ENCODE assay signal across 9 mouse cellular contexts in genomic region chr8:108717545-108717944, GRCm38 (mm10).
DNase-seq lines count a peak whose midpoint lies in the region; ATAC-seq and TF ChIP-seq lines count a peak whose summit lies in the region.
"Had no signal": no experiment of that assay in that cellular context is flagged by ENCODE, and none has a peak within 500 bp of the region (broad histone marks: within the 10 kb centered on the region; RNA-seq: fewer than 3 reads in every experiment).

No protein-coding gene starts in this region.

- H3K27me3 ChIP-seq in heart, embryonic 15.5 days = no peaks in the 10 kb centered on the region
- no peaks in the 10 kb centered on the region for H3K27me3 ChIP-seq in embryonic facial prominence, embryonic 13.5 days
- H3K27me3 ChIP-seq in hindbrain, embryonic 15.5 days = peaks cover 16% of the 10 kb centered on the region
- no peaks in the 10 kb centered on the region for H3K27me3 ChIP-seq in midbrain, postnatal 0 days (ENCODE audit: insufficient read depth, low read length)

- intact Hi-C loops in heart, postnatal 25 days (cut with DNase I) = loop anchor here (10.0 kb wide), 1 partner anchor 167 kb away; no protein-coding TSS in a partner anchor

- peaks cover 69% of the 10 kb centered on the region for H3K4me1 ChIP-seq in heart, embryonic 15.5 days (replicated peaks)
- H3K4me1 ChIP-seq in embryonic facial prominence, embryonic 13.5 days = peaks cover 91% of the 10 kb centered on the region
- peaks cover 66% of the 10 kb centered on the region for H3K4me1 ChIP-seq in hindbrain, embryonic 15.5 days (replicated peaks)
- no peaks in the 10 kb centered on the region for H3K4me1 ChIP-seq in midbrain, postnatal 0 days (ENCODE audit: insufficient read depth, low read length)

- TF ChIP-seq CTCF in midbrain, postnatal 0 days (IDR thresholded peaks at IDR 0.05) = no peak

- H3K9me3 ChIP-seq in heart, embryonic 15.5 days (replicated peaks) = no peaks in the 10 kb centered on the region
- no peaks in the 10 kb centered on the region for H3K9me3 ChIP-seq in embryonic facial prominence, embryonic 13.5 days
- H3K9me3 ChIP-seq in hindbrain, embryonic 15.5 days = no peaks in the 10 kb centered on the region
- H3K9me3 ChIP-seq in midbrain, postnatal 0 days (ENCODE audit: low read length) = no peaks in the 10 kb centered on the region

- no peaks in the 10 kb centered on the region for H3K36me3 ChIP-seq in heart, embryonic 15.5 days
- H3K36me3 ChIP-seq in embryonic facial prominence, embryonic 13.5 days = no peaks in the 10 kb centered on the region
- H3K36me3 ChIP-seq in hindbrain, embryonic 15.5 days = no peaks in the 10 kb centered on the region
- no peaks in the 10 kb centered on the region for H3K36me3 ChIP-seq in midbrain, postnatal 0 days (ENCODE audit: insufficient read depth, low read length)

- DNase-seq in heart, postnatal 25 days (ENCODE audit: low spot score) = no peak
- DNase-seq in midbrain, postnatal 0 days (ENCODE audit: low spot score) = no peak
- no peak for DNase-seq in layer of hippocampus, adult 11-12 months (ENCODE audit: low spot score)
- no peak for DNase-seq in gastrocnemius, postnatal 4 days (ENCODE audit: low spot score in 2 of 2)
- no peak for DNase-seq in urinary bladder, postnatal 14 days (ENCODE audit: low spot score)
- DNase-seq: cerebellum, adult 18-20 months had no signal

- no peak overlapping the region for H3K9ac ChIP-seq in heart, embryonic 15.5 days
- H3K9ac ChIP-seq in embryonic facial prominence, embryonic 13.5 days = peak overlapping the region; percentile 94
- peak overlapping the region; percentile 10; the same call in 1 of the 2 replicates for H3K9ac ChIP-seq in hindbrain, embryonic 15.5 days
- H3K9ac ChIP-seq in midbrain, postnatal 0 days (replicated peaks; ENCODE audit: low read length, poor library complexity, severe bottlenecking) = peak overlapping the region; percentile 94; the same call in 1 of the 2 replicates

- H3K4me2 ChIP-seq in heart, embryonic 15.5 days = no peak overlapping the region
- peak overlapping the region; percentile 95 for H3K4me2 ChIP-seq in embryonic facial prominence, embryonic 13.5 days
- H3K4me2 ChIP-seq in hindbrain, embryonic 15.5 days = peak overlapping the region; percentile 96
- H3K4me2 ChIP-seq in midbrain, postnatal 0 days (ENCODE audit: low read depth, low read length, poor library complexity, severe bottlenecking) = peak overlapping the region; percentile 99

- H3K4me3 ChIP-seq in heart, embryonic 15.5 days = no peak overlapping the region
- peak overlapping the region; percentile 82 for H3K4me3 ChIP-seq in embryonic facial prominence, embryonic 13.5 days
- H3K4me3 ChIP-seq in hindbrain, embryonic 15.5 days = peak overlapping the region; percentile 62
- peak overlapping the region; percentile 78 for H3K4me3 ChIP-seq in midbrain, postnatal 0 days (ENCODE audit: low read depth, low read length)

- 0 out of 2 replicates have a peak overlapping the region, but pooled peaks have one; percentile 5 for H3K27ac ChIP-seq in heart, embryonic 15.5 days
- peak overlapping the region; percentile 96 for H3K27ac ChIP-seq in embryonic facial prominence, embryonic 13.5 days
- H3K27ac ChIP-seq in hindbrain, embryonic 15.5 days (replicated peaks) = no peak overlapping the region
- H3K27ac ChIP-seq in midbrain, postnatal 0 days (ENCODE audit: low read depth, low read length) = peak overlapping the region; percentile 100; the same call in 1 of the 2 replicates

- ATAC-seq in heart, embryonic 15.5 days (replicated peaks; ENCODE audit: insufficient number of reproducible peaks, insufficient read depth, low FRiP score, low read depth) = no peak
- ATAC-seq in embryonic facial prominence, embryonic 13.5 days (ENCODE audit: insufficient number of reproducible peaks, insufficient read depth, low FRiP score, low TSS enrichment, low read depth) = no peak
- ATAC-seq in hindbrain, embryonic 15.5 days (ENCODE audit: low FRiP score, low read depth) = no peak
- no peak for ATAC-seq in midbrain, postnatal 0 days (ENCODE audit: low FRiP score)

- 60% methylated on average over 8 of the region's 8 CpGs for WGBS in heart, embryonic 15.5 days
- 32% methylated on average over 8 of the region's 8 CpGs for WGBS in embryonic facial prominence, embryonic 13.5 days
- 34% methylated on average over 8 of the region's 8 CpGs for WGBS in hindbrain, embryonic 15.5 days
- 35% methylated on average over 8 of the region's 8 CpGs for WGBS in midbrain, postnatal 0 days
